Mouse (Mus musculus) erythroid progenitor cell, adult 5-6 weeks (primary cell): ENCODE measurements around the gene Lrp5. TPM values are rescaled to one million over a fixed set of nuclear protein-coding genes. Genes with fewer than 3 reads are reported as not detected.

ENCODE experiments used
- total RNA-seq, 2 experiments: library from RNA; stranded (forward) in 1 of 2; stranded (reverse) in 1 of 2; fragments of 150-400 nt in 1 of 2; fragments of 186-747, 209-891 nt in 1 of 2; gene quantifications; 2 replicates each; pipeline versions ENCODE4 v1.2.3 to v1.2.4; 2015 to 2017; ENCODE audit warnings: low replicate concordance in 2 of 2

The Lrp5 gene
- total RNA-seq, 2 experiments from 2014 or later: 0.42 to 1.9 TPM

Other genes with a start within 250 kb of the Lrp5 start
- gene Ppp6r3, start 110.8 kb downstream of the Lrp5 start, total RNA-seq (2015; ENCODE audit: low replicate concordance): 117 and 121 TPM in 2 replicates
- 142 and 208 TPM in 2 replicates for gene Ppp6r3, start 110.8 kb downstream of the Lrp5 start, total RNA-seq (2017; ENCODE audit: low replicate concordance)
- gene 1810055G02Rik, start 21.7 kb upstream of the Lrp5 start, total RNA-seq (2015; ENCODE audit: low replicate concordance): 5.0 and 8.4 TPM in 2 replicates
- gene 1810055G02Rik, start 21.7 kb upstream of the Lrp5 start, total RNA-seq (2017; ENCODE audit: low replicate concordance): 3.1 and 3.2 TPM in 2 replicates
- gene Kmt5b, start 80.9 kb upstream of the Lrp5 start, total RNA-seq (2015; ENCODE audit: low replicate concordance): 15.1 and 19.1 TPM in 2 replicates
- gene Kmt5b, start 80.9 kb upstream of the Lrp5 start, total RNA-seq (2017; ENCODE audit: low replicate concordance): 22.0 and 35.7 TPM in 2 replicates
- 10.1 and 13.4 TPM in 2 replicates for gene Chka, start 165.2 kb upstream of the Lrp5 start, total RNA-seq (2015; ENCODE audit: low replicate concordance)
- gene Chka, start 165.2 kb upstream of the Lrp5 start, total RNA-seq (2017; ENCODE audit: low replicate concordance): 10.8 and 11.8 TPM in 2 replicates
- 40.0 and 51.6 TPM in 2 replicates for gene Tcirg1, start 220.6 kb upstream of the Lrp5 start, total RNA-seq (2015; ENCODE audit: low replicate concordance)
- 30.5 and 44.4 TPM in 2 replicates for gene Tcirg1, start 220.6 kb upstream of the Lrp5 start, total RNA-seq (2017; ENCODE audit: low replicate concordance)
- gene Ndufs8, start 226.2 kb upstream of the Lrp5 start, total RNA-seq (2015; ENCODE audit: low replicate concordance): 46.5 and 52.4 TPM in 2 replicates
- gene Ndufs8, start 226.2 kb upstream of the Lrp5 start, total RNA-seq (2017; ENCODE audit: low replicate concordance): 24.1 and 28.5 TPM in 2 replicates
- 5.4 TPM in 2 replicates for gene Aldh3b1, start 243.2 kb upstream of the Lrp5 start, total RNA-seq (2015; ENCODE audit: low replicate concordance)
- gene Aldh3b1, start 243.2 kb upstream of the Lrp5 start, total RNA-seq (2017; ENCODE audit: low replicate concordance): 4.7 and 6.8 TPM in 2 replicates
- 28.5 and 29.3 TPM in 2 replicates for gene Unc93b1, start 248.6 kb upstream of the Lrp5 start, total RNA-seq (2015; ENCODE audit: low replicate concordance)
- gene Unc93b1, start 248.6 kb upstream of the Lrp5 start, total RNA-seq (2017; ENCODE audit: low replicate concordance): 28.2 and 34.4 TPM in 2 replicates